Mouse (Mus musculus) cerebellum, postnatal 4 days (tissue): ENCODE measurements around the gene Gm6020.
A peak's percentile ranks its signal among the peaks of the same experiment; 100 is the strongest.
"Not testable (repeated sequence)": the region's sequence is repeated elsewhere in the genome, so short reads cannot be mapped to it uniquely, and the experiment has no call there.

Experiments
- DNase-seq, 2 experiments: peaks; one replicate each; pipeline ENCODE4 v3.0.0; 2022; ENCODE audit warnings: low spot score in 2 of 2, mixed read lengths in 1 of 2

Gene Gm6020

GRCm38 (mm10) chr19:61183590-61183989 lies at the start of gene Gm6020:
Gm6020 (plus strand) TSS chr19:61183890.
- DNase-seq = not testable (repeated sequence)

- DNase-seq = no peak
These were observed 45.0 kb upstream of the Gm6020 start for GRCm38 (mm10) chr19:61138655-61139054.

GRCm38 (mm10) chr19:61140342-61141206 lies 43.1 kb upstream of the Gm6020 start, which contains the start of gene Zfp950:
Zfp950 (minus strand) TSS chr19:61140840.
- DNase-seq = peak; percentile 28 to 64

- no peak for DNase-seq
These were observed 42.4 kb upstream of the Gm6020 start for GRCm38 (mm10) chr19:61141299-61141698.

- no peak for DNase-seq
These were observed 32.4 kb upstream of the Gm6020 start for GRCm38 (mm10) chr19:61151372-61151700.

GRCm38 (mm10) chr19:61151701-61152420 lies 31.8 kb upstream of the Gm6020 start:
- DNase-seq = no peak

- no peak for DNase-seq
These were observed 7.8 kb upstream of the Gm6020 start, which contains the start of gene Gm7102 for GRCm38 (mm10) chr19:61175756-61176324. Gm7102 (minus strand) TSS chr19:61176309.

GRCm38 (mm10) chr19:61199316-61199715 lies 15.6 kb downstream of the Gm6020 start:
- DNase-seq = peak; percentile 75 to 87

- peak in 1 of 2 experiments; percentile 5 for DNase-seq
These were observed 16.1 kb downstream of the Gm6020 start for GRCm38 (mm10) chr19:61199836-61200235.

- DNase-seq = not testable (repeated sequence)
These were observed 23.8 kb downstream of the Gm6020 start for GRCm38 (mm10) chr19:61207506-61207905.

- peak in 1 of 2 experiments; percentile 4 for DNase-seq
These were observed 40.1 kb downstream of the Gm6020 start for GRCm38 (mm10) chr19:61223706-61224328.

- DNase-seq = peak in 1 of 2 experiments; percentile 12
These were observed 41.2 kb downstream of the Gm6020 start for GRCm38 (mm10) chr19:61224678-61225525.

GRCm38 (mm10) chr19:61225526-61226400 lies 42.1 kb downstream of the Gm6020 start:
- peak; percentile 43 to 60 for DNase-seq

GRCm38 (mm10) chr19:61226401-61226927 lies 42.8 kb downstream of the Gm6020 start:
- DNase-seq = peak; percentile 74 to 86

GRCm38 (mm10) chr19:61226928-61227854 lies 43.5 kb downstream of the Gm6020 start:
- DNase-seq = peak; percentile 69 to 86

GRCm38 (mm10) chr19:61227941-61228701 lies 44.4 kb downstream of the Gm6020 start, which contains the start of gene Csf2ra:
Csf2ra (minus strand) TSS chr19:61228429.
- peak in 1 of 2 experiments; percentile 18 for DNase-seq
